Mouse (Mus musculus) embryonic stem cell, embryonic (primary cell): ENCODE results near the gene Galntl6.

Source experiments
- CTCF ChIA-PET, 4 experiments: fragments of 300-600 bp in 2 of 4; fragments of 350-600 bp in 2 of 4; sonication (Branson Sonifier 250); formaldehyde crosslinking; loops; one replicate each; lab custom pipeline; 2022; ENCODE audit warnings: inconsistent platforms in 2 of 4; lab: Charles Lee
- POLR2A ChIA-PET, 4 experiments: fragments of 300-600 bp in 2 of 4; fragments of 350-600 bp in 2 of 4; sonication (Branson Sonifier 250); formaldehyde crosslinking; loops; one replicate each; lab custom pipeline; 2022; ENCODE audit warnings: antibody characterized with exemption in 4 of 4, inconsistent platforms in 1 of 4; lab: Charles Lee

Gene Galntl6

GRCm38 (mm10) chr8:58371979-58372378 is 540.5 kb downstream of the Galntl6 start:
- POLR2A ChIA-PET, result no interaction called here
- CTCF ChIA-PET, result no interaction called here

- CTCF ChIA-PET, result no interaction called here
- POLR2A ChIA-PET, result no interaction called here
Observed at GRCm38 (mm10) chr8:58331151-58331550, 581.3 kb downstream of the Galntl6 start.

GRCm38 (mm10) chr8:58313482-58313881 is 599.0 kb downstream of the Galntl6 start:
- ChIA-PET POLR2A (no interaction called here), CTCF (no interaction called here)

- POLR2A ChIA-PET, result no interaction called here
- CTCF ChIA-PET, result no interaction called here
Observed at GRCm38 (mm10) chr8:58291487-58291886, 621.0 kb downstream of the Galntl6 start.

- POLR2A ChIA-PET, result interaction anchor here in 1 of 4 experiments (0.8 kb wide), 1 partner anchor 25 kb away, joined by 3 read pairs; no protein-coding TSS in a partner anchor
- CTCF ChIA-PET, result no interaction called here
Observed at GRCm38 (mm10) chr8:58290080-58290479, 622.4 kb downstream of the Galntl6 start.

GRCm38 (mm10) chr8:58265485-58265884 is 647.0 kb downstream of the Galntl6 start:
- ChIA-PET POLR2A (no interaction called here), CTCF (no interaction called here)

GRCm38 (mm10) chr8:58258577-58259315 is 653.7 kb downstream of the Galntl6 start:
- ChIA-PET POLR2A (no interaction called here), CTCF (interaction anchor here in 1 of 4 experiments (0.6 kb wide), 1 partner anchor 336 kb away, joined by 5 read pairs; no protein-coding TSS in a partner anchor)

GRCm38 (mm10) chr8:58253620-58254019 is 658.8 kb downstream of the Galntl6 start:
- CTCF ChIA-PET, result no interaction called here
- POLR2A ChIA-PET, result no interaction called here

GRCm38 (mm10) chr8:58244830-58245229 is 667.6 kb downstream of the Galntl6 start:
- ChIA-PET POLR2A (no interaction called here), CTCF (interaction anchor here in 1 of 4 experiments (0.7 kb wide), 1 partner anchor 326 kb away, joined by 5 read pairs; no protein-coding TSS in a partner anchor)

- CTCF ChIA-PET, result no interaction called here
- POLR2A ChIA-PET, result no interaction called here
Observed at GRCm38 (mm10) chr8:58234220-58234619, 678.2 kb downstream of the Galntl6 start.

GRCm38 (mm10) chr8:58228725-58229124 is 683.7 kb downstream of the Galntl6 start:
- POLR2A ChIA-PET, result no interaction called here
- CTCF ChIA-PET, result no interaction called here

GRCm38 (mm10) chr8:58217885-58218284 is 694.6 kb downstream of the Galntl6 start:
- ChIA-PET POLR2A (no interaction called here), CTCF (no interaction called here)

GRCm38 (mm10) chr8:58189694-58190093 is 722.7 kb downstream of the Galntl6 start:
- ChIA-PET POLR2A (interaction anchor here in 1 of 4 experiments (0.7 kb wide), 1 partner anchor 456 kb away, joined by 4 read pairs; no protein-coding TSS in a partner anchor), CTCF (no interaction called here)

GRCm38 (mm10) chr8:58146961-58147360 is 765.5 kb downstream of the Galntl6 start:
- CTCF ChIA-PET, result interaction anchor here in 2 of 4 experiments (0.6 to 1.1 kb wide), 3 partner anchors 15 to 256 kb away, joined by 3 read pairs; no protein-coding TSS in a partner anchor
- POLR2A ChIA-PET, result no interaction called here

GRCm38 (mm10) chr8:58086733-58087132 is 825.7 kb downstream of the Galntl6 start:
- POLR2A ChIA-PET, result no interaction called here
- CTCF ChIA-PET, result no interaction called here

- ChIA-PET CTCF (no interaction called here), POLR2A (no interaction called here)
Observed at GRCm38 (mm10) chr8:58084931-58085330, 827.5 kb downstream of the Galntl6 start.

GRCm38 (mm10) chr8:58081715-58082114 is 830.7 kb downstream of the Galntl6 start:
- CTCF ChIA-PET, result no interaction called here
- POLR2A ChIA-PET, result no interaction called here

GRCm38 (mm10) chr8:58074611-58075010 is 837.8 kb downstream of the Galntl6 start:
- ChIA-PET CTCF (no interaction called here), POLR2A (no interaction called here)

- POLR2A ChIA-PET, result no interaction called here
- CTCF ChIA-PET, result no interaction called here
Observed at GRCm38 (mm10) chr8:58073733-58074132, 838.7 kb downstream of the Galntl6 start.

GRCm38 (mm10) chr8:58032271-58032670 is 880.2 kb downstream of the Galntl6 start:
- CTCF ChIA-PET, result interaction anchor here in 1 of 4 experiments (0.6 kb wide), 1 partner anchor 1218 kb away, joined by 3 read pairs; no protein-coding TSS in a partner anchor
- POLR2A ChIA-PET, result no interaction called here

GRCm38 (mm10) chr8:58025558-58025957 is 886.9 kb downstream of the Galntl6 start:
- CTCF ChIA-PET, result no interaction called here
- POLR2A ChIA-PET, result no interaction called here
